Comparison of ENCODE assay signal across 21 mouse cellular contexts in genomic region chr4:152542447-152542846, GRCm38 (mm10).
DNase-seq lines count a peak whose midpoint lies in the region; ATAC-seq and TF ChIP-seq lines count a peak whose summit lies in the region.
"Had no signal": no experiment of that assay in that cellular context is flagged by ENCODE, and none has a peak within 500 bp of the region (broad histone marks: within the 10 kb centered on the region; RNA-seq: fewer than 3 reads in every experiment).

No protein-coding gene starts in this region.

- 81% methylated on average over 11 of the region's 11 CpGs for WGBS in liver, embryonic 14.5 days (ENCODE audit: insufficient replicate concordance)

- no peak overlapping the region for H3K4me2 ChIP-seq in liver, embryonic 14.5 days (ENCODE audit: low read depth)
- H3K4me2 ChIP-seq: embryonic facial prominence, embryonic 15.5 days; heart, embryonic 15.5 days had no signal

- TF ChIP-seq POLR2A in testis, adult 2 months (IDR thresholded peaks at IDR 0.05; ENCODE audit: control insufficient read depth, low read depth, low read length): no peak

- no peak overlapping the region for H3K27ac ChIP-seq in liver, embryonic 14.5 days
- H3K27ac ChIP-seq in testis, adult 2 months (ENCODE audit: control insufficient read depth, insufficient read depth, low read depth, low read length): no peak overlapping the region
- H3K27ac ChIP-seq: embryonic facial prominence, embryonic 15.5 days; heart, adult 2 months; heart, embryonic 15.5 days; left cerebral cortex, adult 2 months had no signal

- TF ChIP-seq EP300 in liver, embryonic 14.5 days (IDR thresholded peaks at IDR 0.05; ENCODE audit: low read depth): no peak

- ATAC-seq in CD4-positive, CD25-positive, alpha-beta regulatory T cell, adult 4 months: no peak
- ATAC-seq in liver, embryonic 14.5 days (ENCODE audit: insufficient read depth): no peak

- no peaks in the 10 kb centered on the region for H3K36me3 ChIP-seq in liver, embryonic 14.5 days (replicated peaks; ENCODE audit: control insufficient read depth, insufficient read depth, low read depth)
- no peaks in the 10 kb centered on the region for H3K36me3 ChIP-seq in testis, adult 2 months (ENCODE audit: control insufficient read depth, insufficient read depth, low read length)
- H3K36me3 ChIP-seq: embryonic facial prominence, embryonic 15.5 days; heart, embryonic 15.5 days had no signal

- TF ChIP-seq CTCF in liver, embryonic 14.5 days (IDR thresholded peaks at IDR 0.05; ENCODE audit: low read depth): peak; percentile 57
- peak; percentile 83; the same call in 1 of the 2 replicates for TF ChIP-seq CTCF in testis, adult 2 months (IDR thresholded peaks at IDR 0.05; ENCODE audit: control insufficient read depth, insufficient read depth, insufficient replicate concordance, low read depth, low read length)

- no peaks in the 10 kb centered on the region for H3K27me3 ChIP-seq in liver, embryonic 14.5 days (ENCODE audit: control insufficient read depth, insufficient read depth, low read length)
- H3K27me3 ChIP-seq in testis, adult 2 months (ENCODE audit: control insufficient read depth, insufficient read depth, low read length): no peaks in the 10 kb centered on the region
- H3K27me3 ChIP-seq: embryonic facial prominence, embryonic 15.5 days had no signal

- H3K9ac ChIP-seq in liver, embryonic 14.5 days (replicated peaks): no peak overlapping the region
- H3K9ac ChIP-seq: embryonic facial prominence, embryonic 15.5 days; heart, embryonic 15.5 days had no signal

- H3K4me1 ChIP-seq in liver, embryonic 14.5 days (replicated peaks; ENCODE audit: control insufficient read depth in 2 of 2, insufficient read depth in 2 of 2, low read length in 1 of 2): no peaks in the 10 kb centered on the region
- H3K4me1 ChIP-seq in testis, adult 2 months (ENCODE audit: control insufficient read depth, insufficient read depth, low read length): no peaks in the 10 kb centered on the region
- H3K4me1 ChIP-seq: embryonic facial prominence, embryonic 15.5 days; heart, embryonic 15.5 days had no signal

- H3K4me3 ChIP-seq in liver, embryonic 14.5 days (ENCODE audit: insufficient read depth in 1 of 2, low read depth in 2 of 2, low read length in 2 of 2): no peak overlapping the region
- H3K4me3 ChIP-seq in testis, adult 2 months (ENCODE audit: control insufficient read depth, low read depth, low read length): no peak overlapping the region
- H3K4me3 ChIP-seq: embryonic facial prominence, embryonic 15.5 days; heart, adult 2 months; heart, embryonic 15.5 days; left cerebral cortex, adult 2 months had no signal

- H3K9me3 ChIP-seq in liver, embryonic 14.5 days (ENCODE audit: control insufficient read depth, low read length): no peaks in the 10 kb centered on the region; the same call in 1 of the 2 replicates
- H3K9me3 ChIP-seq: heart, embryonic 15.5 days had no signal

- DNase-seq in CD4-positive, CD25-positive, alpha-beta regulatory T cell, adult 2 months (ENCODE audit: low read depth, low spot score): peak; percentile 8
- DNase-seq in liver, embryonic 14.5 days (ENCODE audit: low read depth in 3 of 3, low spot score in 3 of 3): no peak
- no peak for DNase-seq in liver
- DNase-seq in testis, postnatal 14 days (ENCODE audit: low spot score): no peak
- DNase-seq in heart, postnatal 4 days: no peak
- no peak for DNase-seq in frontal cortex, postnatal 36 days (ENCODE audit: low spot score in 2 of 2)
- DNase-seq: adrenal gland, postnatal 10 days; cerebellum, adult 18-20 months; cerebellum, postnatal 25 days; gastrocnemius, postnatal 25 days; heart, adult 2 months; kidney, adult 2 months; kidney, postnatal 14 days; left cerebral cortex, postnatal 4 days; retina, postnatal 1 day; thymus, postnatal 25 days had no signal
